Comparison of ENCODE assay signal across 11 mouse cellular contexts in genomic region chr15:100627287-100627686, GRCm38 (mm10). TPM values are rescaled to one million over a fixed set of nuclear protein-coding genes. Genes with fewer than 3 reads are reported as not detected.
A peak's percentile ranks its signal among the peaks of the same experiment; 100 is the strongest.
DNase-seq lines count a peak whose midpoint lies in the region; ATAC-seq and TF ChIP-seq lines count a peak whose summit lies in the region.
"Had no signal": no experiment of that assay in that cellular context is flagged by ENCODE, and none has a peak within 500 bp of the region (broad histone marks: within the 10 kb centered on the region; RNA-seq: fewer than 3 reads in every experiment).

No protein-coding gene starts in this region.

- peak overlapping the region; percentile 27; the same call in 1 of the 2 replicates for H3K4me2 ChIP-seq in embryonic facial prominence, embryonic 13.5 days
- H3K4me2 ChIP-seq in kidney, postnatal 0 days (ENCODE audit: low read length) = no peak overlapping the region
- H3K4me2 ChIP-seq: embryonic facial prominence, embryonic 12.5 days had no signal

- H3K4me1 ChIP-seq in embryonic facial prominence, embryonic 13.5 days = peaks cover 9% of the 10 kb centered on the region
- H3K4me1 ChIP-seq in embryonic facial prominence, embryonic 10.5 days = peaks cover 17% of the 10 kb centered on the region
- H3K4me1 ChIP-seq in kidney, postnatal 0 days (replicated peaks; ENCODE audit: insufficient read depth, low read length) = 0 out of 2 replicates have a peak, but pooled peaks cover 2% of the 10 kb centered on the region
- H3K4me1 ChIP-seq: embryonic facial prominence, embryonic 12.5 days had no signal

- 14% methylated on average over 10 of the region's 10 CpGs for WGBS in embryonic facial prominence, embryonic 13.5 days
- WGBS in embryonic facial prominence, embryonic 10.5 days = 14% methylated on average over 10 of the region's 10 CpGs
- 21% methylated on average over 10 of the region's 10 CpGs for WGBS in kidney, postnatal 0 days

- H3K9ac ChIP-seq in embryonic facial prominence, embryonic 13.5 days = no peak overlapping the region
- no peak overlapping the region for H3K9ac ChIP-seq in kidney, postnatal 0 days (ENCODE audit: low read depth, low read length)
- H3K9ac ChIP-seq: embryonic facial prominence, embryonic 12.5 days had no signal

- H3K4me3 ChIP-seq in embryonic facial prominence, embryonic 13.5 days = no peak overlapping the region
- H3K4me3 ChIP-seq in embryonic facial prominence, embryonic 10.5 days = no peak overlapping the region
- H3K4me3 ChIP-seq in kidney, postnatal 0 days (replicated peaks; ENCODE audit: low read depth, low read length) = no peak overlapping the region
- H3K4me3 ChIP-seq: embryonic facial prominence, embryonic 12.5 days had no signal

- no peak for ATAC-seq in embryonic facial prominence, embryonic 13.5 days (ENCODE audit: insufficient number of reproducible peaks, insufficient read depth, low FRiP score, low TSS enrichment, low read depth)
- ATAC-seq in kidney, postnatal 0 days (replicated peaks; ENCODE audit: low FRiP score, low read depth) = no peak
- ATAC-seq in megakaryocyte progenitor cell, adult 5-6 weeks (replicated peaks; ENCODE audit: poor library complexity) = peak; percentile 53

- TF ChIP-seq CTCF in kidney, postnatal 0 days (IDR thresholded peaks at IDR 0.05; ENCODE audit: low read depth) = no peak

- no peak for DNase-seq in embryonic facial prominence, embryonic 10.5 days (ENCODE audit: low spot score)
- DNase-seq in kidney, postnatal 0 days (ENCODE audit: low spot score) = no peak
- DNase-seq in kidney, adult 18-20 months = no peak
- DNase-seq in R1 (ENCODE audit: low read depth, low spot score) = peak; percentile 82
- DNase-seq in cerebellum, adult 9-10 months = no peak
- no peak for DNase-seq in cerebellum, postnatal 10 days
- DNase-seq: kidney, adult 8-10 months; lung, postnatal 4 days had no signal

- peaks cover 4% of the 10 kb centered on the region; the same call in 1 of the 2 replicates for H3K27me3 ChIP-seq in embryonic facial prominence, embryonic 13.5 days
- H3K27me3 ChIP-seq in embryonic facial prominence, embryonic 10.5 days (replicated peaks; ENCODE audit: low read depth, poor library complexity, severe bottlenecking) = peaks cover 23% of the 10 kb centered on the region
- H3K27me3 ChIP-seq in kidney, postnatal 0 days (ENCODE audit: insufficient read depth, low read length) = no peaks in the 10 kb centered on the region
- H3K27me3 ChIP-seq: embryonic facial prominence, embryonic 12.5 days had no signal

- H3K36me3 ChIP-seq in embryonic facial prominence, embryonic 13.5 days = no peaks in the 10 kb centered on the region
- no peaks in the 10 kb centered on the region for H3K36me3 ChIP-seq in embryonic facial prominence, embryonic 10.5 days (replicated peaks)
- H3K36me3 ChIP-seq in kidney, postnatal 0 days (ENCODE audit: insufficient read depth, low read length) = no peaks in the 10 kb centered on the region
- H3K36me3 ChIP-seq: embryonic facial prominence, embryonic 12.5 days had no signal

- H3K27ac ChIP-seq in embryonic facial prominence, embryonic 13.5 days = peak overlapping the region; percentile 66; the same call in 1 of the 2 replicates
- no peak overlapping the region for H3K27ac ChIP-seq in embryonic facial prominence, embryonic 10.5 days (replicated peaks)
- peak overlapping the region; percentile 52; the same call in 1 of the 2 replicates for H3K27ac ChIP-seq in kidney, postnatal 0 days

- H3K9me3 ChIP-seq in embryonic facial prominence, embryonic 13.5 days = no peaks in the 10 kb centered on the region
- no peaks in the 10 kb centered on the region for H3K9me3 ChIP-seq in embryonic facial prominence, embryonic 10.5 days
- no peaks in the 10 kb centered on the region for H3K9me3 ChIP-seq in kidney, postnatal 0 days (replicated peaks; ENCODE audit: low read length)
- H3K9me3 ChIP-seq: embryonic facial prominence, embryonic 12.5 days had no signal

RNA-seq across cellular contexts. Expression of gene Smagp, which starts 9.5 kb away (rescaled TPM):
- 9.2 and 10.1 TPM in 2 replicates for polyA plus RNA-seq in embryonic facial prominence, embryonic 13.5 days (2015; fragmentation: Nextera tagmentation; extraction: Ambion mirVana)
- polyA plus RNA-seq in embryonic facial prominence, embryonic 10.5 days (2016; fragmentation: Nextera tagmentation; extraction: Ambion mirVana) = 4.9 and 7.3 TPM in 2 replicates
- 83.7 and 92.0 TPM in 2 replicates for polyA plus RNA-seq in kidney, postnatal 0 days (2015; fragmentation: Nextera tagmentation; extraction: Ambion mirVana)
- 0.64 and 1.1 TPM in 2 replicates for total RNA-seq in megakaryocyte progenitor cell, adult 5-6 weeks (2015)
- total RNA-seq in megakaryocyte progenitor cell, adult 5-6 weeks (2017) = 0.71 TPM in 1 of 2 replicates, not detected in the other

RNA-seq across cellular contexts. Expression of gene Dazap2, which starts 12.1 kb away (rescaled TPM):
- polyA plus RNA-seq in embryonic facial prominence, embryonic 13.5 days (2015; fragmentation: Nextera tagmentation; extraction: Ambion mirVana) = 155 and 159 TPM in 2 replicates
- polyA plus RNA-seq in embryonic facial prominence, embryonic 10.5 days (2016; fragmentation: Nextera tagmentation; extraction: Ambion mirVana) = 200 and 212 TPM in 2 replicates
- polyA plus RNA-seq in kidney, postnatal 0 days (2015; fragmentation: Nextera tagmentation; extraction: Ambion mirVana) = 327 and 349 TPM in 2 replicates
- total RNA-seq in megakaryocyte progenitor cell, adult 5-6 weeks (2015) = 334 and 357 TPM in 2 replicates
- 136 and 150 TPM in 2 replicates for total RNA-seq in megakaryocyte progenitor cell, adult 5-6 weeks (2017)

RNA-seq across cellular contexts. Expression of gene Pou6f1, which starts 27.5 kb away (rescaled TPM):
- 14.4 and 18.2 TPM in 2 replicates for polyA plus RNA-seq in embryonic facial prominence, embryonic 13.5 days (2015; fragmentation: Nextera tagmentation; extraction: Ambion mirVana)
- polyA plus RNA-seq in embryonic facial prominence, embryonic 10.5 days (2016; fragmentation: Nextera tagmentation; extraction: Ambion mirVana) = 3.7 and 5.4 TPM in 2 replicates
- 9.5 and 9.7 TPM in 2 replicates for polyA plus RNA-seq in kidney, postnatal 0 days (2015; fragmentation: Nextera tagmentation; extraction: Ambion mirVana)
- total RNA-seq in megakaryocyte progenitor cell, adult 5-6 weeks (2015) = 0.02 and 0.49 TPM in 2 replicates
- 0.78 TPM in 1 of 2 replicates, not detected in the other for total RNA-seq in megakaryocyte progenitor cell, adult 5-6 weeks (2017)

RNA-seq across cellular contexts. Expression of gene Bin2, which starts 42.1 kb away (rescaled TPM):
- 2.1 and 4.7 TPM in 2 replicates for polyA plus RNA-seq in embryonic facial prominence, embryonic 13.5 days (2015; fragmentation: Nextera tagmentation; extraction: Ambion mirVana)
- 2.1 and 4.0 TPM in 2 replicates for polyA plus RNA-seq in embryonic facial prominence, embryonic 10.5 days (2016; fragmentation: Nextera tagmentation; extraction: Ambion mirVana)
- 0.93 and 0.97 TPM in 2 replicates for polyA plus RNA-seq in kidney, postnatal 0 days (2015; fragmentation: Nextera tagmentation; extraction: Ambion mirVana)
- total RNA-seq in megakaryocyte progenitor cell, adult 5-6 weeks (2015) = 129 and 133 TPM in 2 replicates
- total RNA-seq in megakaryocyte progenitor cell, adult 5-6 weeks (2017) = 98.9 and 105 TPM in 2 replicates
